Mouse (Mus musculus): ENCODE data around the gene Ptpn22.

DNA sequence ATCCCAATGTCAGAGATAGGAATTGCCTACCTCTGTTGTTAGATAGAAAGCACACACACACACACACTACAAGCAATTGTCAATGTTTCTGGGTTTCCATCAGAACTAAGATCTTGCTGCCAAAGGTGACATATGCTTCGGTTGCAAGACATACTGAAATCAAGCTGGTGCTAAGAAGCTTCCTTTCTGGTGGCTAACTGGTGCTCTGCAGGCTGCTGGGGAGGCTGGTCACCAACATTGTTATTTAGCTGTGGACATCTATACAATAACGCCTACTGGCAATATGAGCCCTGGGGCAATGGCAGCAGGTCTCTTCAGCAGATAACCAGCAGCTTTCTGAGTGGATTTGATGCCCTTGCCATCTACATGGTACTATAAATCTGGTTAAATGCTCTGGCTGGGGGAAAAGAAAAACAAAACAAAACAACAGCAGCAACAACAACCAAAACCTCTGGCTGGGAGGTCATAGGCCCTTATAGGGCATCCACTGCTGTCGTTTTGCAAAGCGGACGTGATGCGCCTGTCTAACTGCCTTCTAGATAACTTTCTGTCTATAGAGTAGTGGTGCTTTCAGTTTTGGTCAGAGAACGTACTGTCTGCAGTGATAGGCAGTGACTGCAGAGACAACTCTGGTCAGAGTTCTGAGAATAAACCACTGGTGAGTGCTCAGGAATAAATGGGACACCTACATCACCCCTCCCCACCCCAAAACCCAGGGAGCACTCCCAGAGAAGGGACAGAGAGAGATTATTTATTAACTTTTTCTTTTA, 2.4 kb upstream of the Ptpn22 start:
- TF ChIP-seq CTCF (conservative IDR thresholded peaks at IDR 0.05 in 1 of 2, IDR thresholded peaks at IDR 0.05 in 1 of 2; ENCODE audit: low read depth in 2 of 2, low read length in 2 of 2) (no peak), GABPA (IDR thresholded peaks at IDR 0.05; ENCODE audit: insufficient replicate concordance, low read depth, low read length) (no peak), USF1 (IDR thresholded peaks at IDR 0.05; ENCODE audit: low read depth, low read length) (no peak), E2F4 (IDR thresholded peaks at IDR 0.05; ENCODE audit: insufficient replicate concordance, low read depth, low read length) (no peak), POLR2AphosphoS2 (IDR thresholded peaks at IDR 0.05; ENCODE audit: low read depth, low read length) (0 out of 2 replicates have a peak, but pooled peaks have one; percentile 37), MAZ (IDR thresholded peaks at IDR 0.05; ENCODE audit: low read depth, low read length) (no peak), RAD21 (IDR thresholded peaks at IDR 0.05; ENCODE audit: low read depth, low read length) (no peak; the same call in 1 of the 2 replicates), ZC3H11A (IDR thresholded peaks at IDR 0.05; ENCODE audit: low read depth, low read length) (no peak), EP300 (IDR thresholded peaks at IDR 0.05; ENCODE audit: low read length) (peak; percentile 38; the same call in 1 of the 2 replicates), POLR2A (IDR thresholded peaks at IDR 0.05; ENCODE audit: low read depth, low read length) (peak; percentile 63), TBP (conservative IDR thresholded peaks at IDR 0.05; ENCODE audit: low read depth, low read length) (peak; percentile 79), USF2 (conservative IDR thresholded peaks at IDR 0.05; ENCODE audit: low read depth, low read length) (no peak), HCFC1 (IDR thresholded peaks at IDR 0.05; ENCODE audit: low read depth, low read length) (no peak), ELF1 (IDR thresholded peaks at IDR 0.05; ENCODE audit: low read depth, low read length) (no peak)

Measured in CH12.LX (cell line).